Mouse (Mus musculus) erythroblast, embryonic 14.5 days (primary cell): ENCODE measurements around the gene Bivm.

Source experiments
- GATA1 ChIP-seq: IDR thresholded peaks from 2 replicates; pipeline ENCODE4 v1.6.1; 2012; ENCODE audit warnings: low read length, inconsistent platforms, mixed read lengths
- TAL1 ChIP-seq: IDR thresholded peaks from 3 replicates; pipeline ENCODE4 v1.6.1; 2012; ENCODE audit warnings: low read length, inconsistent platforms, mixed read lengths

- no peak for TF ChIP-seq GATA1
- TF ChIP-seq TAL1 = no peak
Observed at GRCm38 (mm10) chr1:44142747-44143146, 24.0 kb downstream of the Bivm start.
